23 mouse cellular contexts compared by ENCODE assay signal in genomic region chr12:100382526-100382925, GRCm38 (mm10).
DNase-seq lines count a peak whose midpoint lies in the region; ATAC-seq and TF ChIP-seq lines count a peak whose summit lies in the region.
"Had no signal": no experiment of that assay in that cellular context is flagged by ENCODE, and none has a peak within 500 bp of the region (broad histone marks: within the 10 kb centered on the region; RNA-seq: fewer than 3 reads in every experiment).

No protein-coding gene starts in this region.

- 0 out of 2 replicates have a peak overlapping the region, but pooled peaks have one; percentile 37 for H3K27ac ChIP-seq in cortical plate, adult 2 months (ENCODE audit: insufficient read depth, low read length)
- H3K27ac ChIP-seq: embryonic facial prominence, embryonic 12.5 days; embryonic facial prominence, embryonic 15.5 days; gastrocnemius, adult 2 months; hindbrain, embryonic 10.5 days; hindbrain, embryonic 13.5 days; intestine, embryonic 15.5 days had no signal

- TF ChIP-seq POLR2A in cortical plate, adult 2 months (IDR thresholded peaks at IDR 0.05; ENCODE audit: extremely low read depth, insufficient read depth, low read length): no peak

- no peak overlapping the region for H3K4me3 ChIP-seq in cortical plate, adult 2 months (ENCODE audit: insufficient read depth, low read length)
- H3K4me3 ChIP-seq: embryonic facial prominence, embryonic 12.5 days; embryonic facial prominence, embryonic 15.5 days; gastrocnemius, adult 2 months; hindbrain, embryonic 10.5 days; hindbrain, embryonic 13.5 days; intestine, embryonic 15.5 days had no signal

- DNase-seq in adrenal gland, adult 2 months: peak; percentile 74
- DNase-seq in adrenal gland, postnatal 25 days: no peak
- peak; percentile 31 for DNase-seq in NIH3T3 (ENCODE audit: low read depth)
- DNase-seq in adrenal gland, postnatal 10 days: peak; percentile 47
- no peak for DNase-seq in heart, adult 11 months
- DNase-seq: B cell, adult 2 months; cerebellum, adult 18-20 months; cerebellum, adult 9-10 months; cerebellum, postnatal 14 days; forebrain, postnatal 0 days; gastrocnemius, adult 2 months; gastrocnemius, postnatal 25 days; heart, postnatal 36 days; kidney, adult 11 months had no signal

- peaks cover 9% of the 10 kb centered on the region for H3K4me1 ChIP-seq in cortical plate, adult 2 months (ENCODE audit: control insufficient read depth, insufficient read depth, low read length)
- H3K4me1 ChIP-seq: embryonic facial prominence, embryonic 12.5 days; hindbrain, embryonic 10.5 days; intestine, embryonic 15.5 days had no signal

- no peak for ATAC-seq in granulocyte monocyte progenitor cell, adult 5-6 weeks (replicated peaks; ENCODE audit: poor library complexity, severe bottlenecking)
- ATAC-seq: forebrain, embryonic 14.5 days; forebrain, postnatal 0 days; hindbrain, embryonic 16.5 days; intestine, embryonic 15.5 days had no signal

- TF ChIP-seq CTCF in cortical plate, adult 2 months (IDR thresholded peaks at IDR 0.05; ENCODE audit: extremely low read depth, insufficient read depth, low read length): no peak

Comparison
In these comparisons a context has a peak if more than half of its experiments do, and no peak if none do; other contexts are left out.
1. DNase-seq: peak in adrenal gland, adult 2 months (single experiment), NIH3T3 (single experiment) and adrenal gland, postnatal 10 days (single experiment); none in adrenal gland, postnatal 25 days (single experiment) and heart, adult 11 months (single experiment).